Mouse (Mus musculus): ENCODE measurements around the gene Plekhb1.

DNA sequence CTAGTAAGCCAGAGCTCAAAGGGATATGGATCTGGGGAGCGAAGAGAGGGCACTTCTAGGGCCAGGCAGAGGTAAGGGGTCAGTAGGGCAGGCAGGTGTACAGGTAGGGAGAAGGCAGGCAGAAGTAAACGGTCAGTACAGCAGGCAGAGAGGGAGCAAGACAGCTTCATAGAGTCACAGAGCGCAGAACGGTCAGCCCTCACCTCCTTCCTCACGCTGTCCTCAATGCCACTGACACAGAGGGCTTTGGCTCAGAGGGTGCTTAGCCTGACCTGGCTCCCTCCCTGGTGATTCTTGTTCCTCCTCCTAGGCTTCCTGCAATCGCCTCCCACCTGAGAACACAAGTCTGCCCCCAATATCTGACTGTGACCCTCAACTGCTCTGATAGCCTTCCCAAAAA, 11.8 kb downstream of the Plekhb1 start:
- TF ChIP-seq GATA1 (IDR thresholded peaks at IDR 0.05; ENCODE audit: low read length) (no peak), TAL1 (IDR thresholded peaks at IDR 0.05; ENCODE audit: low read length) (no peak)

All from erythroblast, embryonic 14.5 days (primary cell).